Mouse (Mus musculus): ENCODE data around the gene Gng4. TPM values are rescaled to one million over a fixed set of nuclear protein-coding genes. Genes with fewer than 3 reads are reported as not detected.
A peak's percentile ranks its signal among the peaks of the same experiment; 100 is the strongest.

The Gng4 gene
- total and polyA plus RNA-seq, 2 experiments from 2014 or later, result 0.22 TPM; not detected in 1

GRCm38 (mm10) chr13:13862346-13862745 is 78.5 kb downstream of the Gng4 start:
- 68% methylated on average over 11 of the region's 11 CpGs for WGBS
- no peak for ATAC-seq (ENCODE audit: insufficient read depth, low read depth)

GRCm38 (mm10) chr13:13862941-13863340 is 79.1 kb downstream of the Gng4 start:
- no peak for DNase-seq (ENCODE audit: low spot score)
- no peaks in the 10 kb centered on the region for H3K9me3 ChIP-seq (replicated peaks; ENCODE audit: control insufficient read depth, low read length)
- no peak overlapping the region for H3K9ac ChIP-seq (replicated peaks; ENCODE audit: low read depth, low read length)
- TF ChIP-seq CTCF (IDR thresholded peaks at IDR 0.05; ENCODE audit: low read depth) (no peak), EP300 (IDR thresholded peaks at IDR 0.05; ENCODE audit: low read depth) (no peak)
- H3K4me1 ChIP-seq (ENCODE audit: control insufficient read depth, insufficient read depth), result no peaks in the 10 kb centered on the region
- ATAC-seq (ENCODE audit: insufficient read depth, low read depth), result no peak
- H3K4me2 ChIP-seq (ENCODE audit: low read depth, low read length), result no peak overlapping the region
- H3K27me3 ChIP-seq (ENCODE audit: control insufficient read depth, insufficient read depth, low read length), result no peaks in the 10 kb centered on the region
- no peak overlapping the region for H3K4me3 ChIP-seq (ENCODE audit: low read depth, low read length)
- H3K27ac ChIP-seq (ENCODE audit: low read depth), result no peak overlapping the region
- H3K36me3 ChIP-seq (replicated peaks; ENCODE audit: control insufficient read depth, insufficient read depth, low read length), result no peaks in the 10 kb centered on the region
- WGBS, result 56% methylated on average over 6 of the region's 6 CpGs

More at GRCm38 (mm10) chr13:13862346-13862745, 78.5 kb downstream of the Gng4 start:
- Histone ChIP-seq H3K27me3 (ENCODE audit: control insufficient read depth, insufficient read depth, low read length) (no peaks in the 10 kb centered on the region), H3K4me1 (ENCODE audit: control insufficient read depth, insufficient read depth) (no peaks in the 10 kb centered on the region), H3K4me3 (ENCODE audit: low read depth, low read length) (no peak overlapping the region), H3K9me3 (replicated peaks; ENCODE audit: control insufficient read depth, low read length) (no peaks in the 10 kb centered on the region), H3K9ac (replicated peaks; ENCODE audit: low read depth, low read length) (no peak overlapping the region), H3K4me2 (ENCODE audit: low read depth, low read length) (no peak overlapping the region), H3K36me3 (replicated peaks; ENCODE audit: control insufficient read depth, insufficient read depth, low read length) (no peaks in the 10 kb centered on the region), H3K27ac (ENCODE audit: low read depth) (no peak overlapping the region)
- no peak for TF ChIP-seq EP300 (IDR thresholded peaks at IDR 0.05; ENCODE audit: low read depth)
- TF ChIP-seq CTCF (IDR thresholded peaks at IDR 0.05; ENCODE audit: low read depth), result no peak
- DNase-seq (ENCODE audit: low spot score), result no peak

GRCm38 (mm10) chr13:13866339-13866738 is 82.5 kb downstream of the Gng4 start:
- Histone ChIP-seq H3K9ac (replicated peaks; ENCODE audit: low read depth, low read length) (no peak overlapping the region), H3K36me3 (replicated peaks; ENCODE audit: control insufficient read depth, insufficient read depth, low read length) (no peaks in the 10 kb centered on the region), H3K4me1 (ENCODE audit: control insufficient read depth, insufficient read depth) (no peaks in the 10 kb centered on the region), H3K27ac (ENCODE audit: low read depth) (no peak overlapping the region), H3K9me3 (replicated peaks; ENCODE audit: control insufficient read depth, low read length) (no peaks in the 10 kb centered on the region), H3K4me3 (ENCODE audit: low read depth, low read length) (no peak overlapping the region), H3K4me2 (ENCODE audit: low read depth, low read length) (no peak overlapping the region), H3K27me3 (ENCODE audit: control insufficient read depth, insufficient read depth, low read length) (no peaks in the 10 kb centered on the region)
- DNase-seq (ENCODE audit: low spot score), result no peak
- no peak for TF ChIP-seq CTCF (IDR thresholded peaks at IDR 0.05; ENCODE audit: low read depth)
- no peak for TF ChIP-seq EP300 (IDR thresholded peaks at IDR 0.05; ENCODE audit: low read depth)
- no peak for ATAC-seq (ENCODE audit: insufficient read depth, low read depth)
- WGBS, result 58% methylated on average over 2 of the region's 2 CpGs

GRCm38 (mm10) chr13:13867078-13867759 is 83.4 kb downstream of the Gng4 start:
- Histone ChIP-seq H3K4me1 (ENCODE audit: control insufficient read depth, insufficient read depth) (no peaks in the 10 kb centered on the region), H3K27ac (ENCODE audit: low read depth) (no peak overlapping the region), H3K4me2 (ENCODE audit: low read depth, low read length) (no peak overlapping the region), H3K27me3 (ENCODE audit: control insufficient read depth, insufficient read depth, low read length) (no peaks in the 10 kb centered on the region), H3K4me3 (ENCODE audit: low read depth, low read length) (no peak overlapping the region), H3K9me3 (replicated peaks; ENCODE audit: control insufficient read depth, low read length) (no peaks in the 10 kb centered on the region), H3K9ac (replicated peaks; ENCODE audit: low read depth, low read length) (no peak overlapping the region), H3K36me3 (replicated peaks; ENCODE audit: control insufficient read depth, insufficient read depth, low read length) (no peaks in the 10 kb centered on the region)
- WGBS, result 73% methylated on average over 2 of the region's 2 CpGs
- no peak for ATAC-seq (ENCODE audit: insufficient read depth, low read depth)
- no peak for DNase-seq (ENCODE audit: low spot score)
- TF ChIP-seq CTCF (IDR thresholded peaks at IDR 0.05; ENCODE audit: low read depth) (no peak), EP300 (IDR thresholded peaks at IDR 0.05; ENCODE audit: low read depth) (no peak)

GRCm38 (mm10) chr13:13867922-13868321 is 84.1 kb downstream of the Gng4 start:
- DNase-seq (ENCODE audit: low spot score), result peak; percentile 29
- no peaks in the 10 kb centered on the region for H3K36me3 ChIP-seq (replicated peaks; ENCODE audit: control insufficient read depth, insufficient read depth, low read length)
- H3K4me3 ChIP-seq (ENCODE audit: low read depth, low read length), result no peak overlapping the region
- TF ChIP-seq CTCF (IDR thresholded peaks at IDR 0.05; ENCODE audit: low read depth) (peak; percentile 71), EP300 (IDR thresholded peaks at IDR 0.05; ENCODE audit: low read depth) (no peak)
- no peak overlapping the region for H3K27ac ChIP-seq (ENCODE audit: low read depth)
- no peak overlapping the region for H3K4me2 ChIP-seq (ENCODE audit: low read depth, low read length)
- H3K4me1 ChIP-seq (ENCODE audit: control insufficient read depth, insufficient read depth), result no peaks in the 10 kb centered on the region
- H3K9me3 ChIP-seq (replicated peaks; ENCODE audit: control insufficient read depth, low read length), result no peaks in the 10 kb centered on the region
- no peak; the same call in 1 of the 2 replicates for ATAC-seq (ENCODE audit: insufficient read depth, low read depth)
- no peak overlapping the region for H3K9ac ChIP-seq (replicated peaks; ENCODE audit: low read depth, low read length)
- 22% methylated on average over 3 of the region's 3 CpGs for WGBS
- H3K27me3 ChIP-seq (ENCODE audit: control insufficient read depth, insufficient read depth, low read length), result no peaks in the 10 kb centered on the region

Other genes with a start within 250 kb of the Gng4 start
- 6.3 and 10.4 TPM in 2 replicates for gene Lyst, start 193.7 kb upstream of the Gng4 start, total RNA-seq (2014; rRNA removed; ENCODE audit: low replicate concordance)
- 1.9 and 2.1 TPM in 2 replicates for gene Lyst, start 193.7 kb upstream of the Gng4 start, polyA plus RNA-seq (2015; fragmentation: Nextera tagmentation; extraction: Ambion mirVana)
- 31.1 and 44.8 TPM in 2 replicates for gene B3galnt2, start 170.4 kb downstream of the Gng4 start, total RNA-seq (2014; rRNA removed; ENCODE audit: low replicate concordance)
- gene B3galnt2, start 170.4 kb downstream of the Gng4 start, polyA plus RNA-seq (2015; fragmentation: Nextera tagmentation; extraction: Ambion mirVana), result 8.6 and 8.8 TPM in 2 replicates